Mouse (Mus musculus) hindbrain, embryonic 14.5 days (tissue): Measurements from ENCODE around the gene Ccl28. TPM values are rescaled to one million over a fixed set of nuclear protein-coding genes. Genes with fewer than 3 reads are reported as not detected.
"Not testable (repeated sequence)": the region's sequence is repeated elsewhere in the genome, so short reads cannot be mapped to it uniquely, and the experiment has no call there.

Source experiments
- ATAC-seq: fragments of 200-750 bp; cut with Nextera tagmentation; 2 replicates; pipeline ENCODE4 v1.8.0; 2017; ENCODE audit warnings: moderate number of reproducible peaks, mild to moderate bottlenecking, moderate TSS enrichment, moderate library complexity; ENCODE audit not compliant: low FRiP score
- DNase-seq: peaks from one replicate; pipeline ENCODE4 v3.0.0-alpha.2; 2015; ENCODE audit warnings: low spot score
- H3K27ac ChIP-seq: fragments of 300-500 bp; sonication (generic); 2 replicates; pipeline ENCODE4 v1.5.1; 2014; ENCODE audit warnings: mild to moderate bottlenecking, moderate library complexity
- H3K27me3 ChIP-seq: fragments of 300-500 bp; sonication (generic); 2 replicates; pipeline ENCODE4 v1.6.1; 2014; ENCODE audit warnings: mild to moderate bottlenecking, low read length, mixed read lengths; ENCODE audit not compliant: control insufficient read depth, insufficient read depth
- H3K36me3 ChIP-seq: fragments of 300-500 bp; sonication (generic); replicated peaks from 2 replicates; pipeline ENCODE4 v1.6.1; 2014; ENCODE audit not compliant: control insufficient read depth, insufficient read depth
- H3K4me1 ChIP-seq: fragments of 300-500 bp; sonication (generic); replicated peaks from 2 replicates; pipeline ENCODE4 v1.6.1; 2014; ENCODE audit warnings: antibody characterized with exemption, low read length, mixed read lengths; ENCODE audit not compliant: control insufficient read depth, insufficient read depth
- H3K4me2 ChIP-seq: fragments of 300-500 bp; sonication (generic); replicated peaks from 2 replicates; pipeline ENCODE4 v1.6.1; 2014; ENCODE audit warnings: mild to moderate bottlenecking, moderate library complexity
- H3K4me3 ChIP-seq: fragments of 300-500 bp; sonication (generic); replicated peaks from 2 replicates; pipeline ENCODE4 v1.5.1; 2014; ENCODE audit warnings: mild to moderate bottlenecking, low read length
- H3K9ac ChIP-seq: fragments of 300-500 bp; sonication (generic); 2 replicates; pipeline ENCODE4 v1.6.1; 2014
- H3K9me3 ChIP-seq: fragments of 300-500 bp; sonication (generic); 2 replicates; pipeline ENCODE4 v1.6.1; 2016; ENCODE audit warnings: low read length; ENCODE audit not compliant: control insufficient read depth
- WGBS: fragments of 180-500 bp; shearing (Covaris S2); extraction: QIAGEN DNeasy Blood & Tissue Kit; methylation state at CpG from one replicate; pipeline ENCODE4 v1.1.7; 2014; 5-methylcytosine and 5-hydroxymethylcytosine counted together
- polyA plus RNA-seq: library from polyadenylated mRNA; unstranded; fragments of >200 nt; fragmentation: Nextera tagmentation; extraction: Ambion mirVana; gene quantifications from 2 replicates; pipeline ENCODE4 v1.2.1, GENCODE M21; 2014

Gene Ccl28
- polyA plus RNA-seq, 1 experiment from 2014 or later = 0.40 TPM

- Histone ChIP-seq H3K36me3 (no peaks in the 10 kb centered on the region), H3K4me2 (no peak overlapping the region), H3K4me1 (no peaks in the 10 kb centered on the region), H3K9ac (no peak overlapping the region), H3K9me3 (no peaks in the 10 kb centered on the region), H3K4me3 (no peak overlapping the region), H3K27ac (no peak overlapping the region), H3K27me3 (no peaks in the 10 kb centered on the region)
- 91% methylated on average over 3 of the region's 3 CpGs for WGBS
- ATAC-seq (no peak), DNase-seq (no peak)
Observed at GRCm38 (mm10) chr13:119618841-119619240, 4.8 kb upstream of the Ccl28 start.

- Histone ChIP-seq H3K4me3 (no peak overlapping the region), H3K4me1 (no peaks in the 10 kb centered on the region), H3K36me3 (no peaks in the 10 kb centered on the region), H3K9me3 (no peaks in the 10 kb centered on the region), H3K4me2 (no peak overlapping the region), H3K27ac (no peak overlapping the region), H3K9ac (no peak overlapping the region), H3K27me3 (no peaks in the 10 kb centered on the region)
- no peak for DNase-seq
- 87% methylated on average over 3 of the region's 3 CpGs for WGBS
- no peak for ATAC-seq
Observed at GRCm38 (mm10) chr13:119619735-119620134, 3.9 kb upstream of the Ccl28 start.

GRCm38 (mm10) chr13:119625952-119626351 is 2.3 kb downstream of the Ccl28 start:
- H3K27ac ChIP-seq, H3K4me2 ChIP-seq, H3K4me1 ChIP-seq, H3K4me3 ChIP-seq, H3K36me3 ChIP-seq, H3K27me3 ChIP-seq, DNase-seq, H3K9me3 ChIP-seq, ATAC-seq, H3K9ac ChIP-seq: not testable (repeated sequence)
- WGBS = 84% methylated on average over 5 of the region's 5 CpGs

- ATAC-seq (peak; percentile 97), DNase-seq (peak; percentile 93)
- no peaks in the 10 kb centered on the region for H3K4me1 ChIP-seq
- H3K27me3 ChIP-seq = no peaks in the 10 kb centered on the region
- WGBS = 5% methylated on average over 29 of the region's 33 CpGs
- H3K4me3 ChIP-seq = peak overlapping the region; percentile 48
- 0 out of 2 replicates have a peak overlapping the region, but pooled peaks have one; percentile 26 for H3K27ac ChIP-seq
- no peaks in the 10 kb centered on the region for H3K36me3 ChIP-seq
- peak overlapping the region; percentile 56 for H3K4me2 ChIP-seq
- H3K9ac ChIP-seq = peak overlapping the region; percentile 58
- H3K9me3 ChIP-seq = no peaks in the 10 kb centered on the region
Observed at GRCm38 (mm10) chr13:119631482-119632155, 8.0 kb downstream of the Ccl28 start.

- H3K9ac ChIP-seq = no peak overlapping the region
Observed at GRCm38 (mm10) chr13:119632156-119632548, 8.5 kb downstream of the Ccl28 start.

GRCm38 (mm10) chr13:119635496-119635895 is 11.9 kb downstream of the Ccl28 start:
- no peak overlapping the region for H3K9ac ChIP-seq
- DNase-seq (no peak), ATAC-seq (no peak)
- no peak overlapping the region for H3K4me2 ChIP-seq
- H3K4me3 ChIP-seq = no peak overlapping the region
- no peaks in the 10 kb centered on the region for H3K9me3 ChIP-seq
- no peak overlapping the region for H3K27ac ChIP-seq
- H3K4me1 ChIP-seq = no peaks in the 10 kb centered on the region
- no peaks in the 10 kb centered on the region for H3K36me3 ChIP-seq
- WGBS = 76% methylated on average over 2 of the region's 2 CpGs
- no peaks in the 10 kb centered on the region for H3K27me3 ChIP-seq

More at GRCm38 (mm10) chr13:119632156-119632548, 8.5 kb downstream of the Ccl28 start:
- no peaks in the 10 kb centered on the region for H3K27me3 ChIP-seq
- ATAC-seq = 0 out of 2 replicates have a peak, but pooled peaks have one; percentile 41
- 83% methylated on average over 4 of the region's 4 CpGs for WGBS
- H3K36me3 ChIP-seq = no peaks in the 10 kb centered on the region
- no peak for DNase-seq
- peak overlapping the region; percentile 48 for H3K4me3 ChIP-seq
- H3K4me1 ChIP-seq = no peaks in the 10 kb centered on the region
- H3K27ac ChIP-seq = no peak overlapping the region
- no peaks in the 10 kb centered on the region for H3K9me3 ChIP-seq
- peak overlapping the region; percentile 56 for H3K4me2 ChIP-seq

- WGBS = 83% methylated on average over 4 of the region's 4 CpGs
- no peaks in the 10 kb centered on the region for H3K4me1 ChIP-seq
- H3K4me3 ChIP-seq = no peak overlapping the region
- H3K9me3 ChIP-seq = no peaks in the 10 kb centered on the region
- no peak overlapping the region for H3K9ac ChIP-seq
- H3K27me3 ChIP-seq = no peaks in the 10 kb centered on the region
- H3K36me3 ChIP-seq = no peaks in the 10 kb centered on the region
- DNase-seq = no peak
- H3K4me2 ChIP-seq = no peak overlapping the region
- ATAC-seq = no peak
- H3K27ac ChIP-seq = no peak overlapping the region
Observed at GRCm38 (mm10) chr13:119637837-119638236, 14.2 kb downstream of the Ccl28 start.

GRCm38 (mm10) chr13:119638449-119638848 is 14.8 kb downstream of the Ccl28 start:
- no peak overlapping the region for H3K4me2 ChIP-seq
- DNase-seq = no peak
- H3K9ac ChIP-seq = no peak overlapping the region
- WGBS = 90% methylated on average over 5 of the region's 5 CpGs
- H3K36me3 ChIP-seq = no peaks in the 10 kb centered on the region
- ATAC-seq = no peak
- H3K4me1 ChIP-seq = no peaks in the 10 kb centered on the region
- no peaks in the 10 kb centered on the region for H3K27me3 ChIP-seq
- no peak overlapping the region for H3K4me3 ChIP-seq
- no peaks in the 10 kb centered on the region for H3K9me3 ChIP-seq
- no peak overlapping the region for H3K27ac ChIP-seq

GRCm38 (mm10) chr13:119639302-119639701 is 15.7 kb downstream of the Ccl28 start:
- no peak for ATAC-seq
- no peak overlapping the region for H3K4me2 ChIP-seq
- WGBS = 88% methylated on average over 5 of the region's 5 CpGs
- no peak overlapping the region for H3K27ac ChIP-seq
- no peak overlapping the region for H3K4me3 ChIP-seq
- no peaks in the 10 kb centered on the region for H3K4me1 ChIP-seq
- no peak for DNase-seq
- no peaks in the 10 kb centered on the region for H3K36me3 ChIP-seq
- no peak overlapping the region for H3K9ac ChIP-seq
- no peaks in the 10 kb centered on the region for H3K9me3 ChIP-seq
- no peaks in the 10 kb centered on the region for H3K27me3 ChIP-seq

- Histone ChIP-seq H3K4me1 (no peaks in the 10 kb centered on the region), H3K9ac (no peak overlapping the region), H3K36me3 (no peaks in the 10 kb centered on the region), H3K4me2 (no peak overlapping the region), H3K27me3 (no peaks in the 10 kb centered on the region), H3K9me3 (no peaks in the 10 kb centered on the region), H3K4me3 (no peak overlapping the region), H3K27ac (no peak overlapping the region)
- WGBS = 39% methylated on average over 4 of the region's 4 CpGs
- DNase-seq (peak; percentile 70), ATAC-seq (no peak)
Observed at GRCm38 (mm10) chr13:119640504-119640903, 16.9 kb downstream of the Ccl28 start.
